Mouse (Mus musculus): ENCODE measurements around the gene Kat8.
A peak's percentile ranks its signal among the peaks of the same experiment; 100 is the strongest.
"Not testable (repeated sequence)": the region's sequence is repeated elsewhere in the genome, so short reads cannot be mapped to it uniquely, and the experiment has no call there.

Gene Kat8

GRCm38 (mm10) chr7:127912190-127912871, at the start of gene Kat8:
Gene Kat8, plus strand, starts transcription at chr7:127912516.
- DNase-seq, result peak; percentile 94

- DNase-seq, result no peak
Observed at GRCm38 (mm10) chr7:127866434-127866833, 45.9 kb upstream of the Kat8 start.

- DNase-seq, result no peak
Observed at GRCm38 (mm10) chr7:127867641-127868040, 44.7 kb upstream of the Kat8 start.

GRCm38 (mm10) chr7:127869149-127869810, 43.0 kb upstream of the Kat8 start:
- no peak for DNase-seq

GRCm38 (mm10) chr7:127870136-127870821, 42.0 kb upstream of the Kat8 start:
- no peak for DNase-seq

- no peak for DNase-seq
Observed at GRCm38 (mm10) chr7:127874812-127875626, 37.3 kb upstream of the Kat8 start.

- peak; percentile 89 for DNase-seq
Observed at GRCm38 (mm10) chr7:127875627-127876001, 36.7 kb upstream of the Kat8 start.

- DNase-seq, result peak; percentile 74
Observed at GRCm38 (mm10) chr7:127876041-127876466, 36.3 kb upstream of the Kat8 start, which contains the start of gene Zfp646. Gene Zfp646, plus strand, starts transcription at chr7:127876221.

- peak; percentile 94 for DNase-seq
Observed at GRCm38 (mm10) chr7:127876467-127877348, 35.6 kb upstream of the Kat8 start, which contains the start of gene Zfp668. Gene Zfp668, minus strand, starts transcription at chr7:127876828.

GRCm38 (mm10) chr7:127879301-127879700, 33.0 kb upstream of the Kat8 start:
- DNase-seq, result no peak

- DNase-seq, result no peak
Observed at GRCm38 (mm10) chr7:127880431-127880830, 31.9 kb upstream of the Kat8 start.

GRCm38 (mm10) chr7:127885951-127886350, 26.4 kb upstream of the Kat8 start:
- no peak for DNase-seq

GRCm38 (mm10) chr7:127886551-127886950, 25.8 kb upstream of the Kat8 start:
- no peak for DNase-seq

GRCm38 (mm10) chr7:127887191-127887590, 25.1 kb upstream of the Kat8 start:
- no peak for DNase-seq

GRCm38 (mm10) chr7:127887781-127888180, 24.5 kb upstream of the Kat8 start:
- DNase-seq, result no peak

GRCm38 (mm10) chr7:127888821-127889220, 23.5 kb upstream of the Kat8 start:
- DNase-seq, result no peak

GRCm38 (mm10) chr7:127890798-127891197, 21.5 kb upstream of the Kat8 start, which contains the start of gene Prss53:
Gene Prss53, minus strand, starts transcription at chr7:127890970.
- DNase-seq, result peak; percentile 86

- peak; percentile 71 for DNase-seq
Observed at GRCm38 (mm10) chr7:127894480-127894879, 17.8 kb upstream of the Kat8 start.

- DNase-seq, result peak; percentile 99
Observed at GRCm38 (mm10) chr7:127895442-127895841, 16.9 kb upstream of the Kat8 start, which contains the start of the genes Gm21974 and Vkorc1. Gene Gm21974, minus strand, starts transcription at chr7:127895454. Gene Vkorc1, minus strand, starts transcription at chr7:127895617.

GRCm38 (mm10) chr7:127895891-127896290, 16.4 kb upstream of the Kat8 start:
- not testable (repeated sequence) for DNase-seq

GRCm38 (mm10) chr7:127896384-127896783, 15.9 kb upstream of the Kat8 start:
- peak; percentile 70 for DNase-seq
